Mouse (Mus musculus) limb, embryonic 14.5 days (tissue): Measurements from ENCODE around the gene Rcc1. TPM values are rescaled to one million over a fixed set of nuclear protein-coding genes. Genes with fewer than 3 reads are reported as not detected.
"Not testable (repeated sequence)": the region's sequence is repeated elsewhere in the genome, so short reads cannot be mapped to it uniquely, and the experiment has no call there.

Experiments
- ATAC-seq: fragments of 200-750 bp; cut with Nextera tagmentation; 2 replicates; pipeline ENCODE4 v1.8.0; 2017; ENCODE audit warnings: low read depth, moderate number of reproducible peaks, moderate TSS enrichment; ENCODE audit not compliant: low FRiP score
- DNase-seq: peaks from one replicate; pipeline ENCODE4 v3.0.0-alpha.2; 2015; ENCODE audit warnings: low spot score
- H3K27ac ChIP-seq: fragments of 300-500 bp; sonication (generic); replicated peaks from 2 replicates; pipeline ENCODE4 v1.5.1; 2014; ENCODE audit warnings: low read depth, mild to moderate bottlenecking, low read length, moderate library complexity, mixed read lengths
- H3K27me3 ChIP-seq: fragments of 300-500 bp; sonication (generic); 2 replicates; pipeline ENCODE4 v1.6.1; 2014; ENCODE audit warnings: low read length, mixed read lengths; ENCODE audit not compliant: control insufficient read depth, insufficient read depth
- H3K36me3 ChIP-seq: fragments of 300-500 bp; sonication (generic); 2 replicates; pipeline ENCODE4 v1.6.1; 2014; ENCODE audit warnings: mild to moderate bottlenecking, low read length, moderate library complexity, mixed read lengths; ENCODE audit not compliant: control insufficient read depth, insufficient read depth
- H3K4me1 ChIP-seq: fragments of 300-500 bp; sonication (generic); 2 replicates; pipeline ENCODE4 v1.6.1; 2014; ENCODE audit warnings: antibody characterized with exemption, low read length, mixed read lengths; ENCODE audit not compliant: control insufficient read depth, insufficient read depth
- H3K4me2 ChIP-seq: fragments of 300-500 bp; sonication (generic); replicated peaks from 2 replicates; pipeline ENCODE4 v1.6.1; 2014; ENCODE audit warnings: low read depth, mild to moderate bottlenecking, low read length, moderate library complexity; ENCODE audit not compliant: severe bottlenecking
- H3K4me3 ChIP-seq: fragments of 300-500 bp; sonication (generic); replicated peaks from 2 replicates; pipeline ENCODE4 v1.5.1; 2014; ENCODE audit warnings: low read length
- H3K9ac ChIP-seq: fragments of 300-500 bp; sonication (generic); 2 replicates; pipeline ENCODE4 v1.6.1; 2014; ENCODE audit warnings: mild to moderate bottlenecking, low read depth, low read length, moderate library complexity; ENCODE audit not compliant: severe bottlenecking
- H3K9me3 ChIP-seq: fragments of 300-500 bp; sonication (generic); 2 replicates; pipeline ENCODE4 v1.6.1; 2016; ENCODE audit warnings: low read length; ENCODE audit not compliant: control insufficient read depth
- POLR2A ChIP-seq: fragments of 200-500 bp; IDR thresholded peaks from 2 replicates; pipeline ENCODE4 v1.8.0; 2012; ENCODE audit warnings: inconsistent platforms, mild to moderate bottlenecking, moderate library complexity, borderline replicate concordance; ENCODE audit not compliant: insufficient read depth, insufficient read length; ENCODE audit errors: extremely low read depth
- WGBS: fragments of 180-500 bp; shearing (Covaris S2); extraction: QIAGEN DNeasy Blood & Tissue Kit; methylation state at CpG from one replicate; pipeline ENCODE4 v1.1.7; 2014; 5-methylcytosine and 5-hydroxymethylcytosine counted together
- polyA plus RNA-seq, 2 experiments: library from polyadenylated mRNA; depleted of rRNA in 1 of 2; stranded (reverse) in 1 of 2; unstranded in 1 of 2; fragments of >200 nt; fragmentation: Nextera tagmentation in 1 of 2; extraction: Ambion mirVana in 1 of 2; gene quantifications; 2 replicates each; pipeline versions ENCODE4 v1.2.1 to v1.2.3; 2012 to 2014

The Rcc1 gene
- polyA plus RNA-seq, 2 experiments, result 39.4 to 41.3 TPM

- no peak for TF ChIP-seq POLR2A
- no peak for DNase-seq
- no peaks in the 10 kb centered on the region for H3K9me3 ChIP-seq
- H3K36me3 ChIP-seq, result peaks cover 28% of the 10 kb centered on the region
- no peak for ATAC-seq
- H3K27me3 ChIP-seq, result no peaks in the 10 kb centered on the region
- no peak overlapping the region for H3K27ac ChIP-seq
- H3K9ac ChIP-seq, result no peak overlapping the region
- no peak overlapping the region for H3K4me3 ChIP-seq
- 81% methylated on average over 7 of the region's 7 CpGs for WGBS
- no peaks in the 10 kb centered on the region for H3K4me1 ChIP-seq
- no peak overlapping the region for H3K4me2 ChIP-seq
Measured at GRCm38 (mm10) chr4:132293682-132294240, 59.6 kb downstream of the Rcc1 start.

GRCm38 (mm10) chr4:132292988-132293387 lies 60.4 kb downstream of the Rcc1 start:
- 57% methylated on average over 4 of the region's 4 CpGs for WGBS
- H3K4me3 ChIP-seq, result no peak overlapping the region
- ATAC-seq, result no peak

DNA sequence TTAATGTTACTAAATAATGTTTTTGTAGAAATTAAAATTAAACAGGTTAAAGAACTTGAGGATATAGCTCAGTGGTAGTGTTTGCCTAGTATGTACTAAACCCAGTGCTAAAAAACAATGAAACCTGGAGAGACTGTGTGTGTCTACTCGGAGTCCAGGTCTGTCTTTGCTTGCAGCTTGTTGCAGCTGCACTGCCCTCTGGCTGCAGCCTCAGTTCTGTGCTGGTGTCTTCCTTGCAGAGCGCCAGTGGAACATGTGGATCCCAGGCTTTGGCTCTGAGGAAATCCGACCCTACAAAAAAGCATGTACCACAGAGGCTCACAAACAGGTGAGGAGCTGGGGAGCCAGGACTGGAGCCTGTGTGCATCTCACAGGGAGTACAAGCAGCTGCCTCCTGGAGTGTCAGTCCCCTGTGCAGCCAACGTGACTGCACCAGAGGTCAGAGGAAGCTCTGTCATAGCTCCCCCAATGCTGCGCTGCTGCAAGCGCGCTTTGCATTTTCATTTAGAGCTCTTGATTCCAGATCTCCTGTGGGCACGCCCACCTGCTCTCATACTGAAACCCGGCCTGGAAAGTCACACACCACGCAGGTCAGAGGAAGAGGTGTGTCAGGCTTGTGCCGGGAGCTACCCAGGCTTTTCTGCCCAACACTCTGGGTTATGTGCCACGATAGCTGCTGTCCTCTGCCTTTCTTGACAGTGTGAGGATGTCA lies 61.6 kb downstream of the Rcc1 start:
- DNase-seq (no peak), ATAC-seq (no peak)
- H3K9ac ChIP-seq, result no peak overlapping the region
- no peaks in the 10 kb centered on the region for H3K9me3 ChIP-seq
- 78% methylated on average over 12 of the region's 12 CpGs for WGBS
- no peak overlapping the region for H3K27ac ChIP-seq
- H3K4me2 ChIP-seq, result no peak overlapping the region
- H3K27me3 ChIP-seq, result no peaks in the 10 kb centered on the region
- peaks cover 35% of the 10 kb centered on the region for H3K36me3 ChIP-seq
- no peaks in the 10 kb centered on the region for H3K4me1 ChIP-seq
- H3K4me3 ChIP-seq, result no peak overlapping the region
- TF ChIP-seq POLR2A, result no peak

More at GRCm38 (mm10) chr4:132292988-132293387, 60.4 kb downstream of the Rcc1 start:
- no peaks in the 10 kb centered on the region for H3K9me3 ChIP-seq
- peak; percentile 59 for DNase-seq
- no peak overlapping the region for H3K4me2 ChIP-seq
- no peak for TF ChIP-seq POLR2A
- peaks cover 31% of the 10 kb centered on the region for H3K36me3 ChIP-seq
- H3K4me1 ChIP-seq, result no peaks in the 10 kb centered on the region
- no peak overlapping the region for H3K27ac ChIP-seq
- H3K9ac ChIP-seq, result no peak overlapping the region
- no peaks in the 10 kb centered on the region for H3K27me3 ChIP-seq

- Histone ChIP-seq H3K4me3 (no peak overlapping the region), H3K4me2 (no peak overlapping the region), H3K4me1 (no peaks in the 10 kb centered on the region), H3K27ac (no peak overlapping the region), H3K9ac (no peak overlapping the region), H3K36me3 (peaks cover 40% of the 10 kb centered on the region), H3K27me3 (no peaks in the 10 kb centered on the region), H3K9me3 (no peaks in the 10 kb centered on the region)
- no peak for TF ChIP-seq POLR2A
- 90% methylated on average over 4 of the region's 4 CpGs for WGBS
- ATAC-seq (no peak), DNase-seq (no peak)
Measured at GRCm38 (mm10) chr4:132291056-132291455, 62.3 kb downstream of the Rcc1 start.

- H3K9me3 ChIP-seq, H3K4me2 ChIP-seq, DNase-seq, ATAC-seq, H3K4me1 ChIP-seq, H3K27me3 ChIP-seq, H3K4me3 ChIP-seq, H3K9ac ChIP-seq, H3K27ac ChIP-seq: not testable (repeated sequence)
- peaks cover 55% of the 10 kb centered on the region for H3K36me3 ChIP-seq
- 85% methylated on average over 2 of the region's 5 CpGs for WGBS
Measured at GRCm38 (mm10) chr4:132288840-132289239, 64.6 kb downstream of the Rcc1 start.

Other genes with a start within 250 kb of the Rcc1 start
- 0.65 and 0.91 TPM in 2 replicates for gene Oprd1, start 209.1 kb downstream of the Rcc1 start, polyA plus RNA-seq (2012; rRNA removed)
- gene Oprd1, start 209.1 kb downstream of the Rcc1 start, polyA plus RNA-seq (2014; fragmentation: Nextera tagmentation; extraction: Ambion mirVana), result 0.18 and 0.23 TPM in 2 replicates
- gene Ythdf2, start 141.3 kb downstream of the Rcc1 start, polyA plus RNA-seq (2012; rRNA removed), result 32.3 and 34.1 TPM in 2 replicates
- gene Ythdf2, start 141.3 kb downstream of the Rcc1 start, polyA plus RNA-seq (2014; fragmentation: Nextera tagmentation; extraction: Ambion mirVana), result 109 and 118 TPM in 2 replicates
- 33.8 and 34.2 TPM in 2 replicates for gene Gmeb1, start 92.0 kb downstream of the Rcc1 start, polyA plus RNA-seq (2012; rRNA removed)
- 28.4 and 34.0 TPM in 2 replicates for gene Gmeb1, start 92.0 kb downstream of the Rcc1 start, polyA plus RNA-seq (2014; fragmentation: Nextera tagmentation; extraction: Ambion mirVana)
- 24.6 and 31.5 TPM in 2 replicates for gene Taf12, start 79.2 kb downstream of the Rcc1 start, polyA plus RNA-seq (2012; rRNA removed)
- 47.8 and 52.2 TPM in 2 replicates for gene Taf12, start 79.2 kb downstream of the Rcc1 start, polyA plus RNA-seq (2014; fragmentation: Nextera tagmentation; extraction: Ambion mirVana)
- gene Rab42, start 50.2 kb downstream of the Rcc1 start, polyA plus RNA-seq (2012; rRNA removed), result 2.0 TPM in 2 replicates
- 1.0 and 1.2 TPM in 2 replicates for gene Rab42, start 50.2 kb downstream of the Rcc1 start, polyA plus RNA-seq (2014; fragmentation: Nextera tagmentation; extraction: Ambion mirVana)
- gene Trnau1ap, start 24.1 kb downstream of the Rcc1 start, polyA plus RNA-seq (2012; rRNA removed), result 30.4 and 36.6 TPM in 2 replicates
- gene Trnau1ap, start 24.1 kb downstream of the Rcc1 start, polyA plus RNA-seq (2014; fragmentation: Nextera tagmentation; extraction: Ambion mirVana), result 74.4 and 77.5 TPM in 2 replicates
- 26.9 and 28.5 TPM in 2 replicates for gene Phactr4, start 68.9 kb upstream of the Rcc1 start, polyA plus RNA-seq (2012; rRNA removed)
- 23.6 and 25.9 TPM in 2 replicates for gene Phactr4, start 68.9 kb upstream of the Rcc1 start, polyA plus RNA-seq (2014; fragmentation: Nextera tagmentation; extraction: Ambion mirVana)
- gene Med18, start 110.3 kb upstream of the Rcc1 start, polyA plus RNA-seq (2012; rRNA removed), result 9.1 and 9.7 TPM in 2 replicates
- 8.7 and 9.0 TPM in 2 replicates for gene Med18, start 110.3 kb upstream of the Rcc1 start, polyA plus RNA-seq (2014; fragmentation: Nextera tagmentation; extraction: Ambion mirVana)
- 6.4 and 7.4 TPM in 2 replicates for gene Sesn2, start 156.9 kb upstream of the Rcc1 start, polyA plus RNA-seq (2012; rRNA removed)
- 5.9 and 6.2 TPM in 2 replicates for gene Sesn2, start 156.9 kb upstream of the Rcc1 start, polyA plus RNA-seq (2014; fragmentation: Nextera tagmentation; extraction: Ambion mirVana)
- 367 and 583 TPM in 2 replicates for gene Atpif1, start 180.1 kb upstream of the Rcc1 start, polyA plus RNA-seq (2012; rRNA removed)
- 966 and 986 TPM in 2 replicates for gene Atpif1, start 180.1 kb upstream of the Rcc1 start, polyA plus RNA-seq (2014; fragmentation: Nextera tagmentation; extraction: Ambion mirVana)
- 91.3 and 114 TPM in 2 replicates for gene Dnajc8, start 181.9 kb upstream of the Rcc1 start, polyA plus RNA-seq (2012; rRNA removed)
- gene Dnajc8, start 181.9 kb upstream of the Rcc1 start, polyA plus RNA-seq (2014; fragmentation: Nextera tagmentation; extraction: Ambion mirVana), result 144 and 153 TPM in 2 replicates
- gene Ptafr, start 210.5 kb upstream of the Rcc1 start, polyA plus RNA-seq (2012; rRNA removed), result 1.2 and 1.3 TPM in 2 replicates
- gene Ptafr, start 210.5 kb upstream of the Rcc1 start, polyA plus RNA-seq (2014; fragmentation: Nextera tagmentation; extraction: Ambion mirVana), result 0.36 and 0.86 TPM in 2 replicates